Comparison of ENCODE assay signal across 17 mouse cellular contexts in the genomic region with DNA sequence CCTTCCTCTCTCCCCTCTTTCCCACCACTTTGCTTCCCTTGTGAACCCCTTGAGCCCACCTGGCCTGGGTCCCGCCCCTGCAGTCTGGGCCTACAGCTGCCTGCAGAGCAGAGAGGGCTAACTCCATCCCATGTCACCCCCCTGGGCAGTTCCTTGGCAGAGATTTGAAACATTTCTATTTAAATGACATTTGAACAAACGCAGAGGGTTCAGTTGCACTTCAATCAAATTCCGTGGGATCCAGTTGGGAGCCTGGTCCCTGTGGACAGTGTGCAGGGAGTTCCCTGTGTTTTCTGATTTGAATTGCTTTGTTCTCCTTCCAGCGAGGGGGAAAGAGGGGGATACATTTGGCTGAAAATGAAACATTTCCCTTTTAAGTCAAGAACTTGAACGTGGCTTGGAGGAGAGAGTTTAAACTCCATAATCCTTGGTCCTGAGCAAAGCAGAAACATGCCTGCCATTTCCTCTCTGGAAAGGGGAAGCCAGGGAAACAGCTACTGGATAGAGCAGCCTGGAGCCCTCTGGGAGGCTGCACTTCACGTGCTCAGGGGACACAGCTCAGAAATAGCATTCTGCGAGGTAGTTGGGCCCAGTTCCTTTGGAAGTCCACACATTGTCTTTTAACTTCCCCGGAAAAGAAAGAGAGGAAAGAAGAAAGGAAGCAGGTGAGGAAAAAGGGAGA. TPM values are rescaled to one million over a fixed set of nuclear protein-coding genes. Genes with fewer than 3 reads are reported as not detected.
DNase-seq lines count a peak whose midpoint lies in the region; ATAC-seq lines count a peak whose summit lies in the region.
"Had no signal": no experiment of that assay in that cellular context is flagged by ENCODE, and none has a peak within 500 bp of the region (broad histone marks: within the 10 kb centered on the region; RNA-seq: fewer than 3 reads in every experiment).

No protein-coding gene starts in this region.

- no peaks in the 10 kb centered on the region for H3K27me3 ChIP-seq in lung, embryonic 15.5 days
- no peaks in the 10 kb centered on the region for H3K27me3 ChIP-seq in forebrain, embryonic 15.5 days
- no peaks in the 10 kb centered on the region for H3K27me3 ChIP-seq in midbrain, embryonic 16.5 days (ENCODE audit: control insufficient read depth, insufficient read depth, low read depth, low read length)
- H3K27me3 ChIP-seq: liver, embryonic 13.5 days had no signal

- H3K36me3 ChIP-seq in lung, embryonic 15.5 days = no peaks in the 10 kb centered on the region
- H3K36me3 ChIP-seq in forebrain, embryonic 15.5 days = no peaks in the 10 kb centered on the region
- no peaks in the 10 kb centered on the region for H3K36me3 ChIP-seq in midbrain, embryonic 16.5 days (ENCODE audit: control insufficient read depth, insufficient read depth, low read length)
- H3K36me3 ChIP-seq: liver, embryonic 13.5 days had no signal

- WGBS in lung, embryonic 15.5 days = 21% methylated on average over 8 of the region's 8 CpGs
- WGBS in forebrain, embryonic 15.5 days = 28% methylated on average over 8 of the region's 8 CpGs
- WGBS in midbrain, embryonic 16.5 days = 13% methylated on average over 8 of the region's 8 CpGs

- H3K4me3 ChIP-seq in lung, embryonic 15.5 days = no peak overlapping the region
- no peak overlapping the region for H3K4me3 ChIP-seq in forebrain, embryonic 15.5 days
- H3K4me3 ChIP-seq in midbrain, embryonic 16.5 days (ENCODE audit: low read depth, low read length) = no peak overlapping the region
- H3K4me3 ChIP-seq: liver, embryonic 13.5 days had no signal

- peaks cover 10% of the 10 kb centered on the region for H3K4me1 ChIP-seq in lung, embryonic 15.5 days
- H3K4me1 ChIP-seq in forebrain, embryonic 15.5 days = peaks cover 8% of the 10 kb centered on the region; the same call in 1 of the 2 replicates
- peaks cover 11% of the 10 kb centered on the region for H3K4me1 ChIP-seq in midbrain, embryonic 16.5 days (ENCODE audit: control insufficient read depth, insufficient read depth, low read length)
- H3K4me1 ChIP-seq: liver, embryonic 13.5 days had no signal

- DNase-seq in lung, postnatal 14 days = no peak
- peak; percentile 51 for DNase-seq in lung, postnatal 10 days
- DNase-seq in right cerebral cortex, adult 2 months (ENCODE audit: low spot score in 2 of 2) = no peak
- no peak for DNase-seq in urinary bladder, adult 18-20 months (ENCODE audit: low spot score in 2 of 2)
- DNase-seq in embryo, embryonic 10.5 days (ENCODE audit: low spot score) = no peak
- DNase-seq: adrenal gland, postnatal 14 days; cerebellum, postnatal 25 days; heart, postnatal 10 days; kidney, postnatal 10 days; layer of hippocampus, adult 9-11 months; liver, embryonic 13.5 days; thymus, adult 18-20 months had no signal

- H3K9me3 ChIP-seq in lung, embryonic 15.5 days = no peaks in the 10 kb centered on the region
- no peaks in the 10 kb centered on the region for H3K9me3 ChIP-seq in forebrain, embryonic 15.5 days
- no peaks in the 10 kb centered on the region for H3K9me3 ChIP-seq in midbrain, embryonic 16.5 days (replicated peaks; ENCODE audit: control insufficient read depth, low read length, poor library complexity, severe bottlenecking)
- H3K9me3 ChIP-seq: liver, embryonic 13.5 days had no signal

- H3K9ac ChIP-seq in lung, embryonic 15.5 days = no peak overlapping the region
- H3K9ac ChIP-seq in forebrain, embryonic 15.5 days (replicated peaks) = no peak overlapping the region
- H3K9ac ChIP-seq in midbrain, embryonic 16.5 days (ENCODE audit: low read depth, low read length) = no peak overlapping the region
- H3K9ac ChIP-seq: liver, embryonic 13.5 days had no signal

- peak; percentile 62 for ATAC-seq in lung, embryonic 15.5 days (ENCODE audit: borderline replicate concordance, extremely low read depth, low FRiP score, low TSS enrichment)
- peak; percentile 63 for ATAC-seq in forebrain, embryonic 15.5 days (replicated peaks)
- ATAC-seq in midbrain, embryonic 16.5 days = peak; percentile 79
- ATAC-seq: intestine, embryonic 16.5 days had no signal

- no peak overlapping the region for H3K4me2 ChIP-seq in lung, embryonic 15.5 days
- H3K4me2 ChIP-seq in forebrain, embryonic 15.5 days (replicated peaks) = no peak overlapping the region
- no peak overlapping the region for H3K4me2 ChIP-seq in midbrain, embryonic 16.5 days (ENCODE audit: low read length)
- H3K4me2 ChIP-seq: liver, embryonic 13.5 days had no signal

- peak overlapping the region; percentile 27; the same call in 1 of the 2 replicates for H3K27ac ChIP-seq in lung, embryonic 15.5 days
- 0 out of 2 replicates have a peak overlapping the region, but pooled peaks have one; percentile 11 for H3K27ac ChIP-seq in forebrain, embryonic 15.5 days (replicated peaks)
- peak overlapping the region; percentile 74 for H3K27ac ChIP-seq in midbrain, embryonic 16.5 days (ENCODE audit: low read length)
- H3K27ac ChIP-seq: liver, embryonic 13.5 days had no signal

RNA-seq across cellular contexts. Expression of a gene that starts 55.6 kb away (rescaled TPM):
- 0.14 TPM in 1 of 2 replicates, not detected in the other for polyA plus RNA-seq in lung, embryonic 15.5 days (2015; fragmentation: Nextera tagmentation; extraction: Ambion mirVana)
- polyA plus RNA-seq in forebrain, embryonic 15.5 days (2015; fragmentation: Nextera tagmentation; extraction: Ambion mirVana) = not detected in 2 replicates
- polyA plus RNA-seq in midbrain, embryonic 16.5 days (2015; fragmentation: Nextera tagmentation; extraction: Ambion mirVana) = 0.20 TPM in 1 of 2 replicates, not detected in the other
- polyA plus RNA-seq: C2C12; intestine, embryonic 16.5 days; liver, embryonic 13.5 days had no signal

Comparison
In these comparisons a context has a peak if more than half of its experiments do, and no peak if none do; other contexts are left out.
1. H3K27ac ChIP-seq: peak in every context shown above with its lines; median percentile 74 in midbrain, embryonic 16.5 days; 27 in lung, embryonic 15.5 days; 11 in forebrain, embryonic 15.5 days.